Mouse (Mus musculus): ENCODE measurements around the gene Fcgr1. TPM values are rescaled to one million over a fixed set of nuclear protein-coding genes. Genes with fewer than 3 reads are reported as not detected.
"Not testable (repeated sequence)": the region's sequence is repeated elsewhere in the genome, so short reads cannot be mapped to it uniquely, and the experiment has no call there.

Fcgr1 gene
- total RNA-seq, 2 experiments from 2014 or later = 0.45 to 0.46 TPM

GRCm38 (mm10) chr3:96328060-96328729, 34.4 kb upstream of the Fcgr1 start:
- intact Hi-C loops (cut with DNase I); DNase-seq: not testable (repeated sequence)

GRCm38 (mm10) chr3:96327647-96328046, 33.9 kb upstream of the Fcgr1 start:
- no peak for DNase-seq
- intact Hi-C loops (cut with DNase I) = no loop called here

DNA sequence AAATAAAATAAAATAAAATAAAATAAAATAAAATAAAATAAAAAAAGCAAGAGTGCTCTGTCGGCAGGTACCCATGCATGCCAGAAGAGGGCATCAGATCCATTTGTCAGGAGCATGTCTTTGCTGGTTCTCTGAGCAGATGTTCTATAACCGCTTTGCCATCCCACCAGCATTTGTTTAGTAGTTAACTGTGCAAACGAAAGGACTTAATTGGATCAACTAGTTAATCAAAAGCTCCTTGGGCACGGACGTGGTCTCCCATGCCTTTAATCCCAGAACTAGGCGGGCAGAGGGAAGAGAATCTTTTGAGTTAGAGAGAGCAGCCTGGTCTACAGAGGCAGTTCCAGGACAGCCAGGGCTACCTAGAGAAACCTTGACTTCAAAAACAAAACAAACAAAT, 33.4 kb upstream of the Fcgr1 start:
- DNase-seq = no peak
- intact Hi-C loops (cut with DNase I) = no loop called here

DNA sequence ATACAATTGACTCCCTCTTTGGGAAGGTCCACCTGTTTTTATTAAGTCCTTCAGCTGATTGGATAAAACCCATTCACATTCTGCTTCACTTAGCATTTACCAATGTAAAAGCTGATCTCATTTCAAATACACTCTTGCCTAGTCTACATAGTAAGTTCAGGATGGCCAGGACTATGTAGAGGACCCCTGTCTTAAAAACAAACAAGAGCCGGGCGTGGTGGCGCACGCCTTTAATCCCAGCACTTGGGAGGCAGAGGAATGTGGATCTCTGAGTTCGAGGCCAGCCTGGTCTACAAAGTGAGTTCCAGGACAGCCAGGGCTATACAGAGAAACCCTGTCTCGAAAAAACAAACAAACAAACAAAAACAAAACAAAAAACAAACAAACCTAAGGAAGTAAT, 30.0 kb upstream of the Fcgr1 start:
- DNase-seq; intact Hi-C loops (cut with DNase I): not testable (repeated sequence)

DNA sequence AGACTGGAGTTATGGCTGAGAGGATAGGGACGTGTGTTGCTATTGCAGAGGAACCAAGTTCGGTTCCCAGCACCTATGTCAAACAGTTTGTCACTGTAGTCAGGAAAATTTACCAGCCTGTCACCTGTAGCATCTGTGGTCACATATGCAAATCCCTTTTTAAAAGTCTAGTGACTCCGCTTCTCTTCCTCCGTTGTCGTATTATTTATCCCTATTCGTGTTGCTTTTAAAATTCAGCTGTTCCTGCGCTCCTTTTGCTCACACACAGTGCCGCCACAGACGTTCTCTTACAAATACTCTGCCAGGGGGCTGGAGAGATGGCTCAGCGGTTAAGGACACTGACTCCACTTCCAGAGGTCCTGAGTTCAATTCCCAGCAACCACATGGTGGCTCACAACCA, 28.8 kb upstream of the Fcgr1 start:
- intact Hi-C loops (cut with DNase I) = no loop called here
- no peak for DNase-seq

DNA sequence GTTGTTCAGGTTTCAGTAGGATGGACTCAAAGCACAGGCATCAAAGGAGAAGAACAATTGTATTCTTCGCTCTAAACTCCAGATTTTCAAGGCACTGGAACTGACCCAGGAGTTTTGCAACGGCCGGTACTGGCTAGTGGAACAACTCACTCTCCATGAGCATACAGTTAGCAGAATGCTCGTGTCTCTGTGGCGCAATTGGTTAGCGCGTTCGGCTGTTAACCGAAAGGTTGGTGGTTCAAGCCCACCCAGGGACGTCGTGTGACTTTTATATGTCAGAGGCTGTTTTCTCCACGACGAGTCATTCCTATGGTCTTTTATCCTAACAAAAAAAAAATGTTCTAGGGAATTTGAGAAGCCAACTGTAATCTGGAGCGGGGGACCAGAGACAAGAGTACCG, 28.1 kb upstream of the Fcgr1 start:
- intact Hi-C loops (cut with DNase I) = no loop called here
- no peak for DNase-seq

- intact Hi-C loops (cut with DNase I); DNase-seq: not testable (repeated sequence)
These were observed 26.2 kb upstream of the Fcgr1 start for GRCm38 (mm10) chr3:96320003-96320402.

DNA sequence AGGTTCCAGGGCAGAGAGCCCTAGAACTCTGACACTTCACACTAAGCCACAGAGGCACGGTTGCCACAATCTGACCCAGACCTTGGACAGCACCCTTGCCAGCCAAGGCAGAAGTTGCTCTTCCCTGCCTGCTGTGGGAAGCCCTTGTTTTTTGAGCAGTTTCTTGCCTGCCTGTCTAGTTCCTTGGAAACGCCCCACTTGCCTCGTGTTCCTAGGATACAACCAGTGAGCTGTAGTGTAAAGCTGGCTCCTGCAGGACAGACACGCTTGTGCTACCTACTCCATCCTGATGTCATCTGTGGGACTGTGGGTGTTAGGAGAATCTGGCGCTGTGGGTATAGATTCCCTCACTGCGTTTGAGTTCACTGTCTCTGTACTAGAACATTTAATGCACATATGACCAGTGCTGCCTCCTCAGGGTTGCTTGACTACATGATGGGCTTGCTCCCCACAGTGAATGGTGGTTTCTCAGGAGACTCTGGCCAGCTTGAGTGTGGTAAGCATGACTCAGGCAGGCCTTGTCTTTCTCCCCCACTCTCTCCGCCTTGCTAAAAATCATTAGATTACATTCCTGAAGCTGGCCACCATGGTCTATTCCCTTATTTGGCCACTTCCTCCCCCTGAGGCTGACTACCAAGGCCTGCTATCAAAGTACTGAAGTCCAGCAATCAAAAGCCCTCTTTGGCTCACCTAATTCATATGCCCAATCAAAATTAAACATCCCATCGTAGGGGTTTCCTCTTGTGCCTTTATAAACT, 18.8 kb upstream of the Fcgr1 start:
- intact Hi-C loops (cut with DNase I) = no loop called here
- no peak for DNase-seq

DNA sequence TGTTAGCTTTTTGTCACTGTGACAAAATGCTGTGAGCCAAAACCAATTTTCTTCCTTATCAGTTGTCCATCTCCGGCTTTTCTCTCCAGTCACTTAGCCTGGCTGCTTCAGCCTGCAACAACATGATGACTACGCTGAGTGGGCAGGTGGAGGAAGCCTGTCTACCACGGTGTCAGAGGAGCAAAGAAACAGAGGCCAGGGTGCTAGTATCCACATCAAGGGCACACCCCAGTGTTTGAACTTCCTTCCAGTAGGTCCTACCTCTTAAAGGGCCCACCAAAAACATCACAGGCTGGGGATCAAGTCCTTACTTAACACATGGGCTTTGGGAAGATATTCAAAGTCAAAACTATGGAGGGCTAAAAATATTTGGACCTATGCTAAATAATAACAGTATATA, 15.7 kb upstream of the Fcgr1 start:
- intact Hi-C loops (cut with DNase I) = no loop called here
- no peak for DNase-seq

DNA sequence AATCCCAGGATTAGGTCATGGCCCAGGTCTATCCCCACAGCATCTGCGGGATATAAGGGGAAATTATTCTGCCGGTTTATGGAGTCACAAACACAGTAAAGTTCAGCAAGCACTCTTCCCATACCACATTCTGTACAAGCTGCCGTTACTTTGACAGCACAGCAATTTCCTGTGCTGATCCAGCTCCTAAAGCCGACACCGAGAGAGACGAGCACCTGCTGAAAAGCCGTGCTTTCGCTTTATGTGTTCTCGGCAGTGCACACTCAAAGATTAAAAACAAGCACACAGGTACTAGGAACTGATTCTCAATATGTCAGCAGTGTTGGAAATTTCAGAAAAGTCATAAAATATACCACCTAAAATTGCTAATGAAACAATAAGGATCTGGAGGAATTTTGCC, 12.7 kb upstream of the Fcgr1 start:
- intact Hi-C loops (cut with DNase I) = no loop called here

DNA sequence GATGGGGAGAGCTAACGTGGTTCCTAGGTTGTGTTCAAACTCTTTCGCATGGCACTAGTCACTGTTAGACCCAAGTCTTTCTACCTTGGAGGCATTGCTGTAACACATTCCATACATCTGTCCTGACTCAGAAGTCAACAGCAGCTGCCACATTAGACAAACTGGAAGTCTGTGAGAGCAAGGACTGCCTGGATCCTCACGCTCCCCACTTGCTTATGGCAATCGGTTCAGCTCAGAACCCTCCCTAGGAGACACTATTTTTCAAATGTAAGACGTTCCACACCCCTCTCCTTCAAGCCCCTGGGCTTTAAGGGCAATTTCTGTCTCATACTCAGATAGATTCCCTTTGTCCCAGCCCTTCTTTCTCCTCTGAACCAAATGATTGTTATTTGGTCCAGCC, 8.3 kb upstream of the Fcgr1 start:
- DNase-seq = no peak
- intact Hi-C loops (cut with DNase I) = no loop called here

More for the DNA sequence above, 12.7 kb upstream of the Fcgr1 start:
- no peak for DNase-seq

GRCm38 (mm10) chr3:96300706-96301529, 7.1 kb upstream of the Fcgr1 start:
- DNase-seq = no peak
- intact Hi-C loops (cut with DNase I) = no loop called here

DNA sequence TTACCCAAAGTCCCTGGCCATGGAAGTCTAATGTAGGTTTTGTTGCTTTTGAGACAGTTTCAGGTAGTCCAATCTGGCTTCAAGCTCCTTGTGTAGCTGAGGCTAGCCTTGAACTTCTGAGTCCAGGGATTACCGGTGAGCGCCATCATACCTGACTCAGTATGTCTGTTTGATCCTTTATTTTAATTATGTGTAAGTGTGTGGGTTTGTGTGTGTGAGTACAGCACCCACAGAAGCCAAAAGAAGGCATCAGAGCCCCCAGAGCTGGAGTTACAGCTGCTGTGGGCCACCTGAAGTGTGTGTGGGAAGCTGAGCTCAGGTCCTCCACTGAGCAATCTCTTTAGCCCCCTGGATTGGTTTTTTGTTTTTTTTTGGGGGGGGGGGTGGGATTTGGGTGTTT, 5.8 kb upstream of the Fcgr1 start:
- intact Hi-C loops (cut with DNase I) = no loop called here
- DNase-seq = no peak

DNA sequence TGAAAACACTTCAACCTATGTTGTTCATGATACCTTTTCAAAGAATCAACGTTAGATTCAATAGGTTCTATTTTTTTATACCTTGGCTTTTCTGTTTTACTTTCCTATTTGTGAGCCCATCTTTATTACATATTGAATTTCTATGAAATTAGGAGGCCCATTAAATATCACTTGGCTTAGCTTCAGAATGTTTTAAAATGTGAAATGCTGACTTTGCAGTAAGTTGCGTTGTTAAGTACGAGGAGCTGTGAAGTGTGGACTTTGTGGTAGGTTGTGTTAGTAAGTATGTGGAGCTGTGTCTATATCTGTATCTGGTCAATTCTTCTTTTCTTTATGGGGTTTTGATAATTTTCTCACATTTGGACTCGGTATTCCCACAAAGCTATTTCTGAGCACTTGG, 4.6 kb upstream of the Fcgr1 start:
- no peak for DNase-seq
- intact Hi-C loops (cut with DNase I) = no loop called here

DNA sequence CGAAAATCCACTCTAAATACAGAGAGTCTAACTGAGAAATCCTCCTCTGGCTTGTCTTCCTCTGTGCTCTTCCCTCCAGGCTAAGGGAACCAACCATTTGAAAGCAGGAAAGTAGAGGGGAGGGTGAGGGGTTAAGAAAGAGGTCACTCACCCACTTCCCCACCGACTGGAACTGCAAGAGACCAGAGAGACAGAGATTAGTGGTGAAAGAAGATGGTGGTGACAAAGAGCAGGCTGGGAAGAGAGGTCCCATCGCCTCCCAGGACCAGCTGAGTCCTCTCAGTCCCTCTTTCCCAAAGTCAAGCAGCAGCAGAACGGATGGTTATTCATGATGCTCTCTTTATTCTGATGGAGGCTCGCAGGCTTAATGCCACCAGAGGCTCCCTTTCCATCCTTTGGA, 401 bp downstream of the Fcgr1 start:
- no peak for DNase-seq
- intact Hi-C loops (cut with DNase I) = no loop called here

DNA sequence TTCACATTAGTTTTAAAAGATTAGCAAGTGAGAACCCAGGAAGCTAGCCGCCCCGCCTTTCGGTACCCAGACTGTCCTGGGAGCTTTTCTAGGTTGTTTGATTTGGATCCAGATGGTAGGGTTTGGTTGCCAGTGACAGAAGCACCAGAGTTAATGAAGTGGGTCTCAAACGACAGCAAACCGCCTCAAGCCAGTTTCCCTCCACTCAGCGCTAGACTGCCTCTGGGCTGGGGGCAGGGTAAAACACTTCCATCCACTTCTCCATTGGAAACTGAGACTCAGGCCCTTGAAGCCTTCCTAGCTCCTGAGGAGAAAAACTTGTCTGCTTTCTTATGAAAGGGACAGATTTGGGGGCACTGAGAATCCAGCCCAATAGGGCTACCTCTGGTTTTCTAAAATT, 1.1 kb downstream of the Fcgr1 start:
- DNase-seq = no peak
- intact Hi-C loops (cut with DNase I) = no loop called here

DNA sequence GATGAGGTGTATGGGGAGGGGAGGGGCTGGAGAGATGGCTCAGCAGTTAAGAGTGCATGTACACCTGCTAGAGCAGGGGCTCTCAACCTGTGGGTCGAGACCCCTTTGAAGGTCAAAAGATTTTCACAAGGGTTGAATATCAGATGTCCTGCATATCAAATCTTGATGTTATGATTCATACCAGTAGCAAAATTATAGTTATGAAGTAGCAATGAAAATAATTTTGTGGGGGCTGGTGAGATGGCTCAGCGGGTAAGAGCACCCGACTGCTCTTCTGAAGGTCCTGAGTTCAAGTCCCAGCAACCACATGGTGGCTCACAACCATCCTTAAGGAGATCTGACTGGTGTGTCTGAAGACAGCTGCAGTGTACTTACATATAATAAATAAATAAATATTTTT, 3.0 kb downstream of the Fcgr1 start:
- DNase-seq; intact Hi-C loops (cut with DNase I): not testable (repeated sequence)

DNA sequence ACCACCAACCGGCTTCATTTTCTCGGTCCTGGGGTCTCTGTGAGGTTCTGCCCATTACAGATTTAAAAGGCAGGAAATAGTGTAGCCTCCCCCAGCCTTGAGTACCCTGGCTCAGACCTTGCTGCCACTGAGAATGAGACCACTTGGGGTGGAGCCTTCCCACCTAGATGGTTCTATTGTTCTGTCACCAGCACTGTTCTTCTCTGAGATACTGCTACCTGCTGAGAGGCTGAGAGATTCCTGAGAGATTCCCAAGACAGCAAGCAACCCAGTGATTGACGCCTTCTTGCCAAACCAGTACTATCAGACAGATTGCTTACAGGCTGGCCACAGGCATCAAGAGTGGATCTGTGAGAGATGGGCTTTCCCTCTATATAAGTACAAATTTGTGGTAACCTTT, 4.6 kb downstream of the Fcgr1 start:
- intact Hi-C loops (cut with DNase I) = no loop called here
- DNase-seq = no peak

- intact Hi-C loops (cut with DNase I) = not testable (repeated sequence)
These were observed 6.4 kb downstream of the Fcgr1 start for GRCm38 (mm10) chr3:96287334-96287733.

DNA sequence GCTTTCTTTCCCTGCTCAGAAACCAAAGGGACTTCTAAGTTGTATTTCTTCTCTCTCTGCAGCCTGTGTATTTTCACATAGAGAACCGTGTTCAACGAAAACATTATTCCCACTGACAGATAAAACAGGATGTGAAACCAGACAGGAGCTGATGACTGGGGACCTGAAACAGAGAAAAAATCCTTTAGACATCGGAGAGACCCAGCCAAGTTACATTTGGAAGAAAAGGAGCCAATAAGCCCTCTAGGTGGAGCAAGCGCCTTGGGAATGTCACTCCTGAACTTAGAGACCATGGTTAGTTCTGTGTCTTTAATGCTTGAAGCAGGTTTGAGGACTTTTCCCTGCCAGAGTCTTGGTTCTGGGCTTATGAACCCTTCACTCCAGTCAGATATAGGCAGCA, 9.3 kb downstream of the Fcgr1 start:
- peak in 1 of 2 experiments; percentile 21 for DNase-seq
- intact Hi-C loops (cut with DNase I) = no loop called here

More at GRCm38 (mm10) chr3:96287334-96287733, 6.4 kb downstream of the Fcgr1 start:
- peak in 1 of 2 experiments; percentile 15 for DNase-seq

GRCm38 (mm10) chr3:96280660-96281059, 13.1 kb downstream of the Fcgr1 start:
- DNase-seq = no peak
- intact Hi-C loops (cut with DNase I) = no loop called here
